Mouse (Mus musculus) thymus, adult 2 months (tissue): Measurements from ENCODE around the gene Tubgcp6.

ENCODE experiments used
- CTCF ChIP-seq: fragments of 200-500 bp; IDR thresholded peaks from 2 replicates; pipeline ENCODE4 v1.5.1; 2012; ENCODE audit warnings: mild to moderate bottlenecking, control low read depth, low read length, moderate library complexity, borderline replicate concordance; ENCODE audit not compliant: control insufficient read depth, poor library complexity, insufficient read depth; ENCODE audit errors: extremely low read depth
- POLR2A ChIP-seq: fragments of 200-500 bp; IDR thresholded peaks from 2 replicates; pipeline ENCODE4 v1.6.1; 2012; ENCODE audit warnings: mild to moderate bottlenecking, low read length, control low read depth, moderate library complexity; ENCODE audit not compliant: control insufficient read depth, poor library complexity, insufficient read depth; ENCODE audit errors: extremely low read depth

- TF ChIP-seq CTCF, result no peak
- TF ChIP-seq POLR2A, result no peak
These were observed 39.0 kb downstream of the Tubgcp6 start for GRCm38 (mm10) chr15:89083906-89084305.
